Mouse (Mus musculus) heart, adult 2 months (tissue): ENCODE results near the gene Rab29.

Source experiments
- CTCF ChIP-seq: fragments of 200-600 bp; IDR thresholded peaks from 2 replicates; pipeline ENCODE4 v1.8.1; 2022; ENCODE audit warnings: antibody characterized with exemption, mild to moderate bottlenecking, moderate library complexity
- EP300 ChIP-seq: fragments of 200-500 bp; IDR thresholded peaks from 2 replicates; pipeline ENCODE4 v1.6.1; 2011; ENCODE audit warnings: low read depth, low read length, control low read depth; ENCODE audit not compliant: insufficient read depth
- POLR2A ChIP-seq: fragments of 200-500 bp; IDR thresholded peaks from 2 replicates; pipeline ENCODE4 v1.6.1; 2011; ENCODE audit warnings: mild to moderate bottlenecking, low read depth, low read length, control low read depth; ENCODE audit not compliant: insufficient read depth

DNA sequence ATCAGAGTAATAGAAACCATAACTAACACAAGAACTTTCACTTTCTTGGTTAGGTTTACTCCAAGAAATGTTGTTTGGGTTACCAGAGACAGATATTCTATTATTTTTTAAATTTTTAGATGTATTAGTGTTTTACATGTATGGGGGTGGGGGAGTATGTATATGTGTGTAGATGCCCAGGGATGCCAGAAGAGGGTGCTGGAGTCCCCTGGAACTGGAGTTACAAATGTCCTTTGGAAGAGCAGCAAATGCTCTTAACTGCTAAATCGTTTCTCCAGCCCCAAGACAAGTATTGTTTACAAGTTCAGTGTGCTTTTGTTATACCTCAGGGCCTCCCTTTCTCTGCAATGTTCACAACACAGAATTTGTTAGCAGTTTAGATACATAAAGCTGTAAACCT, 38.5 kb downstream of the Rab29 start:
- TF ChIP-seq POLR2A (no peak), CTCF (peak; percentile 59), EP300 (no peak)
